9 mouse cellular contexts compared by ENCODE assay signal in genomic region chr15:13067429-13068212, GRCm38 (mm10).
DNase-seq lines count a peak whose midpoint lies in the region; ATAC-seq and TF ChIP-seq lines count a peak whose summit lies in the region.
"Had no signal": no experiment of that assay in that cellular context is flagged by ENCODE, and none has a peak within 500 bp of the region (broad histone marks: within the 10 kb centered on the region; RNA-seq: fewer than 3 reads in every experiment).

No protein-coding gene starts in this region.

- H3K27ac ChIP-seq in layer of hippocampus, adult 2 months, result no peak overlapping the region
- no peak overlapping the region for H3K27ac ChIP-seq in forebrain, embryonic 10.5 days
- no peak overlapping the region for H3K27ac ChIP-seq in intestine, embryonic 16.5 days (ENCODE audit: low read length)
- H3K27ac ChIP-seq in olfactory bulb, adult 2 months (ENCODE audit: insufficient read depth, low read depth, low read length), result no peak overlapping the region
- H3K27ac ChIP-seq: liver, embryonic 15.5 days had no signal

- H3K4me3 ChIP-seq in layer of hippocampus, adult 2 months, result peak overlapping the region; percentile 48
- H3K4me3 ChIP-seq in forebrain, embryonic 10.5 days, result peak overlapping the region; percentile 16
- peak overlapping the region; percentile 24 for H3K4me3 ChIP-seq in intestine, embryonic 16.5 days (ENCODE audit: low read length)
- H3K4me3 ChIP-seq in olfactory bulb, adult 2 months (ENCODE audit: insufficient read depth, low read depth, low read length), result peak overlapping the region; percentile 38
- H3K4me3 ChIP-seq: liver, embryonic 15.5 days had no signal

- TF ChIP-seq CTCF in layer of hippocampus, adult 2 months (conservative IDR thresholded peaks at IDR 0.05), result peak; percentile 13; the same call in 1 of the 2 replicates
- TF ChIP-seq CTCF in olfactory bulb, adult 2 months (IDR thresholded peaks at IDR 0.05; ENCODE audit: insufficient read depth, low read depth, low read length), result no peak

- H3K27me3 ChIP-seq in forebrain, embryonic 10.5 days (ENCODE audit: poor library complexity, severe bottlenecking), result no peaks in the 10 kb centered on the region
- no peaks in the 10 kb centered on the region for H3K27me3 ChIP-seq in intestine, embryonic 16.5 days (replicated peaks; ENCODE audit: control insufficient read depth, insufficient read depth, low read length)
- H3K27me3 ChIP-seq: liver, embryonic 15.5 days had no signal

- WGBS in forebrain, embryonic 10.5 days, result 56% methylated on average over 20 of the region's 20 CpGs
- WGBS in intestine, embryonic 16.5 days, result 33% methylated on average over 20 of the region's 20 CpGs
- WGBS in olfactory bulb, adult 2 months, result 16% methylated on average over 20 of the region's 20 CpGs

- H3K36me3 ChIP-seq in forebrain, embryonic 10.5 days (replicated peaks), result peaks cover 8% of the 10 kb centered on the region
- no peaks in the 10 kb centered on the region for H3K36me3 ChIP-seq in intestine, embryonic 16.5 days (ENCODE audit: control insufficient read depth, insufficient read depth, low read length)
- H3K36me3 ChIP-seq: liver, embryonic 15.5 days had no signal

- 0 out of 2 replicates have a peak, but pooled peaks have one; percentile 53 for ATAC-seq in intestine, embryonic 16.5 days

- peaks cover 26% of the 10 kb centered on the region for H3K4me1 ChIP-seq in forebrain, embryonic 10.5 days
- H3K4me1 ChIP-seq in intestine, embryonic 16.5 days (ENCODE audit: control insufficient read depth, insufficient read depth, low read length), result peaks cover 8% of the 10 kb centered on the region; the same call in 1 of the 2 replicates
- H3K4me1 ChIP-seq in olfactory bulb, adult 2 months (ENCODE audit: control insufficient read depth, insufficient read depth, low read length), result peaks cover 5% of the 10 kb centered on the region
- H3K4me1 ChIP-seq: liver, embryonic 15.5 days had no signal

- no peak for TF ChIP-seq POLR2A in olfactory bulb, adult 2 months (IDR thresholded peaks at IDR 0.05; ENCODE audit: insufficient read depth, low read depth, low read length)

- no peak for DNase-seq in layer of hippocampus, adult 2 months (ENCODE audit: low spot score in 2 of 2)
- no peak for DNase-seq in layer of hippocampus, postnatal 36 days
- no peak for DNase-seq in forebrain, embryonic 10.5 days (ENCODE audit: extremely low spot score, low spot score)
- DNase-seq in left cerebral cortex, postnatal 14 days (ENCODE audit: low spot score in 2 of 2), result no peak
- DNase-seq in urinary bladder, adult 18-20 months (ENCODE audit: low spot score in 2 of 2), result no peak
- DNase-seq: cerebellum, postnatal 36 days had no signal

- no peaks in the 10 kb centered on the region for H3K9me3 ChIP-seq in forebrain, embryonic 10.5 days
- no peaks in the 10 kb centered on the region for H3K9me3 ChIP-seq in intestine, embryonic 16.5 days (ENCODE audit: control insufficient read depth, low read length)
- H3K9me3 ChIP-seq: liver, embryonic 15.5 days had no signal

- H3K4me2 ChIP-seq in intestine, embryonic 16.5 days (ENCODE audit: low read depth, low read length), result peak overlapping the region; percentile 52
- H3K4me2 ChIP-seq: liver, embryonic 15.5 days had no signal

- intact Hi-C loops in left cerebral cortex, postnatal 14 days (cut with DNase I), result no loop called here

- no peak overlapping the region for H3K9ac ChIP-seq in intestine, embryonic 16.5 days (ENCODE audit: low read depth, low read length)
- H3K9ac ChIP-seq: liver, embryonic 15.5 days had no signal
